Mouse (Mus musculus): ENCODE data around the gene Ipo4.

- TF ChIP-seq GATA1 (IDR thresholded peaks at IDR 0.05; ENCODE audit: low read length) = no peak
- no peak for TF ChIP-seq TAL1 (IDR thresholded peaks at IDR 0.05; ENCODE audit: low read length)
These were observed 27.4 kb downstream of the Ipo4 start for GRCm38 (mm10) chr14:55608339-55608738.
